Mouse (Mus musculus): ENCODE results near the gene Adgrg5.

The Adgrg5 gene

GRCm38 (mm10) chr8:94973270-94973669, 49.8 kb downstream of the Adgrg5 start:
- no peak for DNase-seq

- DNase-seq, result no peak
Observed at GRCm38 (mm10) chr8:94973786-94974185, 50.3 kb downstream of the Adgrg5 start.

GRCm38 (mm10) chr8:94974467-94975165, 51.1 kb downstream of the Adgrg5 start, which contains the start of gene Adgrg1:
Gene Adgrg1, plus strand, starts transcription at chr8:94974751.
- peak; percentile 38 for DNase-seq

GRCm38 (mm10) chr8:94976651-94977417, 53.3 kb downstream of the Adgrg5 start:
- DNase-seq, result no peak

- no peak for DNase-seq
Observed at GRCm38 (mm10) chr8:94978131-94978530, 54.6 kb downstream of the Adgrg5 start.

GRCm38 (mm10) chr8:94978593-94979319, 55.3 kb downstream of the Adgrg5 start:
- DNase-seq, result no peak

GRCm38 (mm10) chr8:94980176-94980575, 56.7 kb downstream of the Adgrg5 start:
- DNase-seq, result no peak

- DNase-seq, result peak; percentile 30
Observed at GRCm38 (mm10) chr8:94980976-94981375, 57.5 kb downstream of the Adgrg5 start.

- no peak for DNase-seq
Observed at GRCm38 (mm10) chr8:94981848-94982247, 58.4 kb downstream of the Adgrg5 start.

- peak; percentile 74 for DNase-seq
Observed at GRCm38 (mm10) chr8:94983146-94983545, 59.7 kb downstream of the Adgrg5 start.

- peak; percentile 90 for DNase-seq
Observed at GRCm38 (mm10) chr8:94983881-94984516, 60.5 kb downstream of the Adgrg5 start.

GRCm38 (mm10) chr8:94985023-94985422, 61.5 kb downstream of the Adgrg5 start:
- DNase-seq, result peak; percentile 91

GRCm38 (mm10) chr8:94986676-94987075, 63.2 kb downstream of the Adgrg5 start:
- peak; percentile 82 for DNase-seq

GRCm38 (mm10) chr8:94987553-94987952, 64.1 kb downstream of the Adgrg5 start:
- peak; percentile 41 for DNase-seq

- no peak for DNase-seq
Observed at GRCm38 (mm10) chr8:94988619-94989018, 65.1 kb downstream of the Adgrg5 start.

GRCm38 (mm10) chr8:94989711-94990110, 66.2 kb downstream of the Adgrg5 start:
- no peak for DNase-seq

- peak; percentile 21 for DNase-seq
Observed at GRCm38 (mm10) chr8:94990598-94991453, 67.3 kb downstream of the Adgrg5 start.

GRCm38 (mm10) chr8:94991454-94991994, 68.0 kb downstream of the Adgrg5 start:
- no peak for DNase-seq

GRCm38 (mm10) chr8:94992010-94992409, 68.5 kb downstream of the Adgrg5 start:
- DNase-seq, result no peak

- DNase-seq, result no peak
Observed at GRCm38 (mm10) chr8:94992534-94992933, 69.0 kb downstream of the Adgrg5 start.

All from liver (tissue).